Mouse (Mus musculus) intestine, embryonic 15.5 days (tissue): ENCODE data around the gene Bcl2l14. TPM values are rescaled to one million over a fixed set of nuclear protein-coding genes. Genes with fewer than 3 reads are reported as not detected.

ENCODE experiments used
- ATAC-seq: fragments of 200-750 bp; cut with Nextera tagmentation; 2 replicates; pipeline ENCODE4 v1.8.0; 2017; ENCODE audit warnings: moderate TSS enrichment, moderate library complexity
- H3K27ac ChIP-seq: fragments of 300-500 bp; sonication (generic); 2 replicates; pipeline ENCODE4 v1.5.1; 2015; ENCODE audit warnings: mild to moderate bottlenecking, inconsistent platforms
- H3K27me3 ChIP-seq: fragments of 300-500 bp; sonication (generic); replicated peaks from 2 replicates; pipeline ENCODE4 v1.6.1; 2015; ENCODE audit warnings: inconsistent platforms
- H3K36me3 ChIP-seq: fragments of 300-500 bp; sonication (generic); 2 replicates; pipeline ENCODE4 v1.6.1; 2015; ENCODE audit warnings: inconsistent platforms
- H3K4me1 ChIP-seq: fragments of 300-500 bp; sonication (generic); replicated peaks from 2 replicates; pipeline ENCODE4 v1.6.1; 2015; ENCODE audit warnings: inconsistent platforms
- H3K4me2 ChIP-seq: fragments of 300-500 bp; sonication (generic); replicated peaks from 2 replicates; pipeline ENCODE4 v1.6.1; 2015; ENCODE audit warnings: mild to moderate bottlenecking, inconsistent platforms
- H3K4me3 ChIP-seq: fragments of 300-500 bp; sonication (generic); replicated peaks from 2 replicates; pipeline ENCODE4 v1.5.1; 2015; ENCODE audit warnings: inconsistent platforms
- H3K9ac ChIP-seq: fragments of 300-500 bp; sonication (generic); 2 replicates; pipeline ENCODE4 v1.6.1; 2015; ENCODE audit warnings: inconsistent platforms
- H3K9me3 ChIP-seq: fragments of 300-500 bp; sonication (generic); 2 replicates; pipeline ENCODE4 v1.6.1; 2016; ENCODE audit warnings: inconsistent platforms
- WGBS: fragments of 180-500 bp; shearing (Covaris S2); methylation state at CpG from one replicate; pipeline ENCODE4 v1.1.7; 2015; 5-methylcytosine and 5-hydroxymethylcytosine counted together
- polyA plus RNA-seq: library from polyadenylated mRNA; unstranded; fragments of >200 nt; fragmentation: Nextera tagmentation; extraction: Ambion mirVana; gene quantifications from 2 replicates; pipeline ENCODE4 v1.2.1, GENCODE M21; 2015

The Bcl2l14 gene
- polyA plus RNA-seq, 1 experiment from 2014 or later = 3.9 TPM

GRCm38 (mm10) chr6:134414532-134414883 lies 18.4 kb downstream of the Bcl2l14 start:
- ATAC-seq = peak; percentile 86
- H3K9me3 ChIP-seq = no peaks in the 10 kb centered on the region

DNA sequence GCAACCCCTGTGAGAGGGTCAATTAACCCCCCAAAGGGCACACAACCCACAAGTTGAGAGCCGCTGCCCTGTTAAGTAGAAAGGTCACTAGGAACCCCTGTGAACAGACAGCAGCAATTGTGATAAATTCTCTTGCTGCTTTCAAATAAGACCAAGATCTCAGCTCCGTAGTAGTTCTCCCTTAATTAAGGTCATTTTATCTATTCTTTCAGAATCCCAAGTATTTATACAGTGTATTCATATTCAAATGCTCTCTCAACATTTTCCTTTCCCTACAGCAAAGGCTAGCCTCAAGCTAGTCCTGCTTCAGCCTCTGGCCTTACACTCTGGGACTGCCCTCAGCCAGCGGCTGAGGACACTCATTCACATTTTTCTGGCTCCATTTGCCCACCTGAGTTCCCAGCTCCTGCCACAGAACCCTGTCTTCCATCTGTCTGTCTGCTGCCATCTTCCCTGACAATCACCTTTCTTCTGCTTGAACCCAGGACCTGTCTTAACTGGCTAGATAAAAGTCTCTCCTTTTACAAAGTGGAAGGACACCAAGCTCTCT lies 20.5 kb downstream of the Bcl2l14 start:
- Histone ChIP-seq H3K4me3 (no peak overlapping the region), H3K9me3 (no peaks in the 10 kb centered on the region), H3K36me3 (no peaks in the 10 kb centered on the region), H3K27ac (no peak overlapping the region), H3K9ac (no peak overlapping the region), H3K4me1 (no peaks in the 10 kb centered on the region), H3K4me2 (no peak overlapping the region), H3K27me3 (no peaks in the 10 kb centered on the region)
- 72% methylated on average over 3 of the region's 3 CpGs for WGBS
- ATAC-seq = no peak

More at GRCm38 (mm10) chr6:134414532-134414883, 18.4 kb downstream of the Bcl2l14 start:
- no peaks in the 10 kb centered on the region for H3K27me3 ChIP-seq
- no peaks in the 10 kb centered on the region for H3K4me1 ChIP-seq
- H3K9ac ChIP-seq = no peak overlapping the region
- WGBS = 42% methylated on average over 4 of the region's 4 CpGs
- H3K4me3 ChIP-seq = peak overlapping the region; percentile 6; the same call in 1 of the 2 replicates
- H3K27ac ChIP-seq = peak overlapping the region; percentile 61; the same call in 1 of the 2 replicates
- H3K36me3 ChIP-seq = no peaks in the 10 kb centered on the region
- H3K4me2 ChIP-seq = peak overlapping the region; percentile 50

GRCm38 (mm10) chr6:134417886-134418285 lies 21.8 kb downstream of the Bcl2l14 start:
- no peak overlapping the region for H3K9ac ChIP-seq
- H3K9me3 ChIP-seq = no peaks in the 10 kb centered on the region
- H3K4me3 ChIP-seq = no peak overlapping the region
- no peak overlapping the region for H3K4me2 ChIP-seq
- H3K4me1 ChIP-seq = no peaks in the 10 kb centered on the region
- ATAC-seq = no peak
- H3K36me3 ChIP-seq = no peaks in the 10 kb centered on the region
- 63% methylated on average over 3 of the region's 3 CpGs for WGBS
- H3K27ac ChIP-seq = no peak overlapping the region
- no peaks in the 10 kb centered on the region for H3K27me3 ChIP-seq

DNA sequence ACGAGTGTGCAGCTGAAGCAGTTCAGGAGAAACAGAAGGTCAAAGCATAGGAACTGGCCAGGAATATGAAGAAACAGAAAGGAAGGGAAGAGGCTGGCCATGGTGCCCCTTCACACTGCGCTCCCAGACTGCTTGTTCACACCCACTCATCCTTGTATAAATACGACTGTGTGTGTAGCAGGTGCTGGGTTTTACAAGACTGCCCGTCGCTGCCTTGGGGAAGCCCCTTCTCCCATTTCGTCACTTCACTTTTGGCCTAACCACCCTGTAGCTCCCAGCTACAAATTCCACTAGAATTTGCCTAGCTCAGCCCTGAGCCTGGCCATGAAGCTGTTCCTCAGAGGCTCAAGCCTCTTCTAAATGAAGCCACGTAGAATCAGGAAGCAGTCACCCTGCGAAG lies 24.3 kb downstream of the Bcl2l14 start:
- no peaks in the 10 kb centered on the region for H3K27me3 ChIP-seq
- no peak for ATAC-seq
- 68% methylated on average over 8 of the region's 8 CpGs for WGBS

DNA sequence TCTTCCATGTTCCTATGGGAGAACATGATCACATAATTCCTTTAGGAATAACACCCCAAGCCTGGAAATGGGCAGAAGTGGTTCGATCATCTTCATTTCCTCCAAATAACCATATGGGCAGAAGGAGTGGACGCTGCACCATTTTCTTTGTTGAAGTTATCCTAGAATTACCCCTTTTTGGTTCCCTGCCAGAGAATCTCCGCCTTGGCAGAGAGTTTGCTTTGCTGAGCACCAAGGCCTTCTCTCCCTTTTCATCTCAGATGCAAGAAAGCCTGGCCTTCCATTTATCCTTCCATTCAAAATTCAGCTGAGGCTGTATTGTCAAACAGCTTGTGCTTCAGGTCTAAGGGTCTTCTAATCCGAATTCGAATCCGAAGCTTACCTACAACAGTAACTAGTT lies 25.8 kb downstream of the Bcl2l14 start:
- no peak overlapping the region for H3K4me3 ChIP-seq
- no peaks in the 10 kb centered on the region for H3K27me3 ChIP-seq
- 85% methylated on average over 6 of the region's 6 CpGs for WGBS
- H3K36me3 ChIP-seq = no peaks in the 10 kb centered on the region
- ATAC-seq = no peak
- peaks cover 3% of the 10 kb centered on the region; the same call in 1 of the 2 replicates for H3K4me1 ChIP-seq
- no peaks in the 10 kb centered on the region for H3K9me3 ChIP-seq
- H3K27ac ChIP-seq = no peak overlapping the region
- no peak overlapping the region for H3K9ac ChIP-seq
- H3K4me2 ChIP-seq = no peak overlapping the region

More for the DNA sequence above, 24.3 kb downstream of the Bcl2l14 start:
- Histone ChIP-seq H3K4me3 (no peak overlapping the region), H3K4me2 (no peak overlapping the region), H3K4me1 (peaks cover 1% of the 10 kb centered on the region; the same call in 1 of the 2 replicates), H3K9me3 (no peaks in the 10 kb centered on the region), H3K27ac (no peak overlapping the region), H3K36me3 (no peaks in the 10 kb centered on the region), H3K9ac (no peak overlapping the region)

GRCm38 (mm10) chr6:134425216-134425717 lies 29.1 kb downstream of the Bcl2l14 start:
- Histone ChIP-seq H3K27me3 (no peaks in the 10 kb centered on the region), H3K9ac (no peak overlapping the region), H3K4me2 (peak overlapping the region; percentile 42; the same call in 1 of the 2 replicates), H3K27ac (no peak overlapping the region), H3K4me1 (peaks cover 3% of the 10 kb centered on the region; the same call in 1 of the 2 replicates), H3K4me3 (no peak overlapping the region), H3K9me3 (no peaks in the 10 kb centered on the region), H3K36me3 (no peaks in the 10 kb centered on the region)
- 33% methylated on average over 11 of the region's 11 CpGs for WGBS
- ATAC-seq = peak; percentile 83

- Histone ChIP-seq H3K27me3 (no peaks in the 10 kb centered on the region), H3K27ac (no peak overlapping the region), H3K9ac (no peak overlapping the region), H3K4me1 (peaks cover 3% of the 10 kb centered on the region; the same call in 1 of the 2 replicates), H3K9me3 (no peaks in the 10 kb centered on the region), H3K4me2 (no peak overlapping the region), H3K4me3 (no peak overlapping the region), H3K36me3 (no peaks in the 10 kb centered on the region)
- WGBS = 81% methylated on average over 3 of the region's 3 CpGs
- ATAC-seq = no peak
Observed at GRCm38 (mm10) chr6:134427165-134427564, 31.0 kb downstream of the Bcl2l14 start.

DNA sequence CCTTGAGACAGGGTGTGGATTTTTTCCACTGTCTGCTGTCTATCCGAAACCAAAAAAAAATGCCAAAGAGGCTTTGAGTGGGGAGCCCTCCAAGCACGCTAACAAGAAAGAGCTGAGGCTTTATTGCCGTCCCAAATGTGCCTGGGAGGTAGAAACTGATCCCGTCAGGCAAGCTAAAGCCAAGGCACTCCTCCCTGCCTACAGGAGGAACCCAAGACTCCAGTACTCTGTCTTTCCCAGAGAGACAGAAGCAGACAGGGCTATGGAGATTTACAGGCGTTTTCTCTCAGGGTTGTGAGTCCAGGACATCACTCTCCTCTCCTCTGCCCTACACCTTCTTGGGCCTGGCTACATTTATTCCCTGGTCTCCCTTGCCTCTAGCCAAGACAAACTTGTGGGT lies 32.3 kb downstream of the Bcl2l14 start:
- Histone ChIP-seq H3K9me3 (no peaks in the 10 kb centered on the region), H3K27ac (0 out of 2 replicates have a peak overlapping the region, but pooled peaks have one; percentile 13), H3K4me1 (peaks cover 3% of the 10 kb centered on the region; the same call in 1 of the 2 replicates), H3K9ac (no peak overlapping the region), H3K4me3 (no peak overlapping the region), H3K36me3 (no peaks in the 10 kb centered on the region), H3K27me3 (no peaks in the 10 kb centered on the region), H3K4me2 (no peak overlapping the region)
- WGBS = 65% methylated on average over 5 of the region's 5 CpGs
- no peak for ATAC-seq

DNA sequence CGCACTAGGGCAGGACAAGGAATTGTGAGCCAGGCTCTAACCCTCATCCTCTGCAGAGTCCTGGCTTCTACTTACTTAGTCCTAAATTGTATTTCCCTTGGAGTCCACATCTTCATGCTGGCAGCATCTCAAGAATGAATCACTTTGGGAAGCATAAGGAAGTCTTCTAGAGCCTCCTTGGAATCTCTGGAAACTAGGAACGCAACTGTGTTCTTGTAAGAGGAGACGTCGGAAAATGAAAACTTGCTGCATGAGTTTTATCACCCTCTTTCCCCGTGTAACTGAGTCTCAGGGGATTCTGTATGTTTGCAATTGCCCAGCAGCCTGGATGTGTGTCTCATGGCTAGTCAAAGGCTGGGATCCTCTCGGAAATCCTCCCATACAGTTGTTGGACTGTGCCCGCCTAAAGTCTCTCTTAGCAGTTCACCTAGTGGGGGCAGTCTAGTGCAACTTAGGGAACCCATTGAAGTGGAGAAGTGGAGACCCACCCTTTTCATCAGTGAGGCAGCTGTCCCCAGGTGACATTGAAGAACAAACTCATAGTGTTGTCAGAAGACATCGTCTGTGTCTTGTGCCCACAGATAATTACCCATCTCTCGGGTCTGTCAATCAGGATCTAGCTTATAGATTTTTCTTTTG lies 34.2 kb downstream of the Bcl2l14 start:
- Histone ChIP-seq H3K4me3 (no peak overlapping the region), H3K4me1 (peaks cover 3% of the 10 kb centered on the region; the same call in 1 of the 2 replicates), H3K4me2 (no peak overlapping the region), H3K36me3 (no peaks in the 10 kb centered on the region), H3K9me3 (no peaks in the 10 kb centered on the region), H3K9ac (no peak overlapping the region), H3K27me3 (no peaks in the 10 kb centered on the region), H3K27ac (no peak overlapping the region)
- WGBS = 67% methylated on average over 9 of the region's 9 CpGs
- no peak for ATAC-seq

- Histone ChIP-seq H3K4me3 (no peak overlapping the region), H3K36me3 (no peaks in the 10 kb centered on the region), H3K4me2 (no peak overlapping the region), H3K9me3 (no peaks in the 10 kb centered on the region), H3K27ac (no peak overlapping the region), H3K4me1 (no peaks in the 10 kb centered on the region), H3K9ac (no peak overlapping the region), H3K27me3 (no peaks in the 10 kb centered on the region)
- ATAC-seq = no peak
- WGBS = 44% methylated on average over 4 of the region's 4 CpGs
Observed at GRCm38 (mm10) chr6:134431583-134431982, 35.5 kb downstream of the Bcl2l14 start.

GRCm38 (mm10) chr6:134433281-134433680 lies 37.2 kb downstream of the Bcl2l14 start:
- no peaks in the 10 kb centered on the region for H3K36me3 ChIP-seq
- no peak for ATAC-seq
- H3K4me3 ChIP-seq = no peak overlapping the region
- no peak overlapping the region for H3K27ac ChIP-seq
- 92% methylated on average over 3 of the region's 3 CpGs for WGBS
- no peak overlapping the region for H3K4me2 ChIP-seq
- no peaks in the 10 kb centered on the region for H3K4me1 ChIP-seq
- H3K27me3 ChIP-seq = no peaks in the 10 kb centered on the region
- no peaks in the 10 kb centered on the region for H3K9me3 ChIP-seq
- H3K9ac ChIP-seq = no peak overlapping the region

DNA sequence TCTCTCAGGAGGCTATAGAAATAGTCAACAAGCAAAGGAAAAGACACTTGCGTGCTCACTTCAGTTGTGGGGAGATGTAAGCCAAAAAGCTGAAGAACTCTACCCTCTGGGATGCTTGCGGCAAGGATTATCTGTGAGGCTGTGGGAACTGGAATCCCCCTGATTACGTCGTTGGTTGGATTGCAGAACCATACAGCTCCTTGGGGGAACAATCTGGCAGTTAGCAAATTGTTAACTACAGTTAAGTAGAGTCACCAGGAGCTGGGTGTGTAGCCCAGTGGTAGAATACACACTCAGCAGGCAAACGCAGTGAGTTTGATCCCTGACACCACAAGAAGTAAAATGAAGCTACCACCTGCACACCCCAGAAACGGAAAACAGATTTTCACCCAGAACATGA lies 37.9 kb downstream of the Bcl2l14 start:
- H3K27ac ChIP-seq = no peak overlapping the region
- H3K4me1 ChIP-seq = no peaks in the 10 kb centered on the region; the same call in 1 of the 2 replicates
- 75% methylated on average over 6 of the region's 6 CpGs for WGBS
- H3K36me3 ChIP-seq = no peaks in the 10 kb centered on the region
- no peaks in the 10 kb centered on the region for H3K9me3 ChIP-seq
- H3K9ac ChIP-seq = no peak overlapping the region
- no peaks in the 10 kb centered on the region for H3K27me3 ChIP-seq
- no peak overlapping the region for H3K4me3 ChIP-seq
- no peak overlapping the region for H3K4me2 ChIP-seq
- no peak for ATAC-seq
